Mouse (Mus musculus) megakaryocyte progenitor cell, adult 5-6 weeks (primary cell): ENCODE measurements at regions not wholly inside any gene's neighbourhood (a gene's known extent, or its start where the extent isn't known, plus 50 kb on each side); places are given as distances from the start of the nearest gene placed in this dataset.

ENCODE experiments used
- ATAC-seq: replicated peaks from 2 replicates; pipeline ENCODE4 v1.8.0; 2016; ENCODE audit warnings: mild to moderate bottlenecking, moderate TSS enrichment, inconsistent platforms; ENCODE audit not compliant: poor library complexity

DNA sequence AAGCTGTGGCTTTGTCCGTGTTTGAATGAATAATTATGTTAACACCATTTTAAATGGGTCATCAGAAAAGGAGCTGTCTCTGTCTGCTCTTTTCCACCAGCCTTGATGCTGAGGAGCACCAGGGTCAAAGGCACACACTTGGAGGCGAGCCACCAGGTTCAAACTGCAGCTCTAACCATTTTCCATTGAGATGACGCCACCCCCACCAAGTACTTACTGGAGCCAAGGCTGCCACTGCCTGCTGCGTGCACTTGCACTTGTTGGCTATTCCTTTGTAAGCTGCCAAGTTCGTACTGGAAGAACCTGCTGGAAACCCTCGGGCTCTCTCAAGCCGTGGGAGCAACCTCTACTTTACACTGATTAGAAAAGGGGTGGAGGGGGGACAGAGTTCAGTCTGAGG, 154.5 kb downstream of the H2al1j start:
- ATAC-seq: no peak

DNA sequence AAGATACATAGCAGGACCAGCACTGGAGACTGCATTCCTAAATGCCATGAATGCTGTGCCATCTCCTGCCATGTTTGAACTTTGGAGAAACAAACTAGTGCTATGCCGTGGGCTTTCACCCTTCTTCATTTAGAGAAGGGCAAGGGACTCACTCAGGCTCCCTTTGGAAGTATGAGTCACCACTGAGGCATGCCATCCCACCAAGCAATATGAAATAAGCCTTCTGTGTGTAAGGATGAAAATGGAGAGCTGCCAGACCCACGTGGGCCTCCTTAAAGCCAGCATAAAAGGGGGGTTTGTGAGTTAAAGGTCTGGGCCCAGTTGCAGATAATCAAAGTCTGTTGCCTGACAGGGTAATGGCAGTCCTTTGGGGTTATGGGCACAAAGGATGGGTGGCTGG, 159.0 kb downstream of the H2al1j start:
- ATAC-seq: no peak

DNA sequence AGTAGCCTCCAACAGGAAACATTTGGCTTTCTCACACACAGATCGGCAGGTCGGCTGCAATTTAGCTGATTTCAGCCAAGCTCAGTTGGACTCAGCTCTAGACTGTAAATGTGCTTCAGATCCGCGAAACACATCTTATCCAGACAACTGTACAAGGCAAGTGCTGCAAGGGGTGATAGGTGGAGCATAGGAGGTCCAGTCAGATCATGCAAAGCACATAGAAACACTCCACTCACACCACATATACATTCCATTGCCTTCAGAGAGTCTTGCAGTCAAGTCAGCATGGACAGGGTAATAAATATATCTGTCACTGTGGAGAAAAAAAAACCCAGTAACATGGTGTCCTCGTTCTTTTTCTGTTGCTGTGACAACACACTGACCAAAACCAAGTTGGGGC, 160.3 kb downstream of the H2al1j start:
- no peak for ATAC-seq

DNA sequence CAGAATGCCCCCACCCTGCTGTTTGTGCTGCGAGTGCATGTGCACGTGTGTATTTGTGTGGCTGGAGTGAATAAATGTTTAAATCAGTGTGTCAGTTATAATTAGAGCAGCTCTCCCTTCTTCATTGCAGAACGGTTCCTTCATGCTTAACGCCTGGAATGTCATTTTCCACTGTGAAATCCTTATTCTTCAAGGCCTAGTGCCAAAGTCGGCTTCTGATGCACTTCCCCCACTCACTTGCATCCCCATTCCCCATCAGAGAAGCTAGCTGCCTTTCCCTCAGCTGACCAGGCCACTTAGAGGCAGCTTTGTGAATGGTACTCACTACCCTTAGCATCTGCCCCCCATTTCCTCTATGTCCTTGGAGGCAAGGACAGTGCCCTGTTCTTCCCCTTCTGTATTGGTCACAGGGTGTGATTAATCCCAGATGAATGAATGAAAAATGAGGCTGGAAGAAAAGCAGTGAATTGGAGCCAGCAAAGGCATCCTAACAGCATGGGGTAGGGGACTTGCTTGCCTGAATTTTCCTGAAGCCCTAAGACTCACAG, 162.6 kb downstream of the H2al1j start:
- ATAC-seq: no peak

DNA sequence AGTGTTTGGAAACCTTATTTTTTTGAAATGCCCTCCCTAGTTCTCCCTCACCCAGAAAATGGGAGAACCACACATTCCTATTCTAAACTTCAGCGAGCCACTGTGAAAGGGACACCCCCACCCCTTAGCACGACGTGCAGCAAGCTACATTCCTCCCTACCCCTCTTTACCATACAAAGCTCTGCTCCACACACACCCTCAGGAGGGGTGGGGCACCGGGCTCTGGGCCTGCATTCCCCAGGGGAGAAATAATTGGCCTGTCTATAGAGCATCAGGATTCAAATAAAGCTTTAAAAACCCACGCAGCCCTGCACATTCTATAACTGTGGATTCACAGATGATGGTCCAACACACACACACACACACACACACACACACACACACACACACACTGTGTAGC, 163.6 kb downstream of the H2al1j start:
- ATAC-seq: no peak

DNA sequence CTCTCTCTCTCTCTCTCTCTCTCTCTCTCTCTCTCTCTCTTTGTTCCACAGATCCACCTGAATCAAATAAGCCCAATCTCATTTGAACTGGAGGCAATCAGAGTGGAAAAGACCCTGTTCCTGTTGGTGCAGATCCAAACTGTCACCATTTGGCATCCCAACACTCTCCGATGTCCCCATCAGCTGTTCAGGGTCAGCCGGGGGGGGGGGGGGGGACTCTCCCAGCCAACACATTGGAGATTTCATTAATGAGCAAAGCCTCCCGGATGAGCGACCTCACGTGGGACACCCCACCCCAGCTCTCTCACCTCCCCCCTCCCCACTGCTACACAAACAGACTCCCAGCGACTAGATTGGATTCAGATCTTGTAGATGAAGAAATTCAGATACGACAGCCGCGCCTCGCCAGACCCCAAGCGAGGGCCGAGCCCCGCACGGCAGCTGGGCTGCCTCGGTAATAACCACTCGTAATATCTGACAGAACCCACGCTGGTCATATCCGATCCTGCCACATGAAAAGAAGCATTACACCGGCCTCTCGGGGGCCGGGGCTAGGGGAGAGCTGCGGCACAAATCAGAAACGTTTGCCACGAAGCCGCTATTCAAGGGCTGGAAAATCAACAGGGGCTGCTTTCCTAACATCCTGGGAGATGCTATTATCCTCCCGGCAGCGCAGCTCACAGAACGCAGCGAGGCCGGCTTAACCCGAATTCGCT, 164.2 kb downstream of the H2al1j start:
- ATAC-seq: no peak

DNA sequence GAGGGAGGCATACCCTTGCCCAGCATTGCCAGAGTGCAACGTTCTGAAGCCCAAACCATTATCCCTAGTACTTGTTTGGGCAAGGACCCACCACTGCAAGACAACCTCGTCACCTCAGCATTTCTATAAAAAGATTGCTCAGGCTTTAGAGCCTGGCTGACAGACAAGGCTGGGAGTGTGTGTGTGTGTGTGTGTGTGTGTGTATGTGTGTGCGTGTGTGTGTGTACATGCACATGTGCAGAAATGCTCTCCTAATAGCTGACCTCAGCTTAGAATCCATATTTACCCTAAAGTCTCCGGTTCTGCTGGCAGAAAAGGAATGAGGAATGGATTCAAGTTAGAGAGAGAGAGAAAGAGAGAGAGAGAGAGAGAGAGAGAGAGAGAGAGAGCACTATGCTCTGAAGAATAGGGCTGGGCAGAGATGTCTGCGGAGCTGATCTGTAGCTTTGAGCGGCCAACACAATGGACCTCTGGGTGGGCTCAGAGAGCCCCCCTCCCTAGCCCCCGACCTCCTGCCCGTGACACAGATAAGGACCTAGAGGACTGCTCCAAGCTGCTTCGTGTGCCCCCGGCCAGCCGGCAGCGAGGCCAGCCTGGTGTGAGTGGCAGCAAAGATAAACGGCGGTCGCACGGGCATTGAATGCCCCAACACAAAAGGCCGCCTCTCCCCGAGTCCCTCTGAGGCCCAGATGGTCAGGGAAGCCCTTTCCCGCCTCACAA, 166.1 kb downstream of the H2al1j start:
- ATAC-seq: no peak

DNA sequence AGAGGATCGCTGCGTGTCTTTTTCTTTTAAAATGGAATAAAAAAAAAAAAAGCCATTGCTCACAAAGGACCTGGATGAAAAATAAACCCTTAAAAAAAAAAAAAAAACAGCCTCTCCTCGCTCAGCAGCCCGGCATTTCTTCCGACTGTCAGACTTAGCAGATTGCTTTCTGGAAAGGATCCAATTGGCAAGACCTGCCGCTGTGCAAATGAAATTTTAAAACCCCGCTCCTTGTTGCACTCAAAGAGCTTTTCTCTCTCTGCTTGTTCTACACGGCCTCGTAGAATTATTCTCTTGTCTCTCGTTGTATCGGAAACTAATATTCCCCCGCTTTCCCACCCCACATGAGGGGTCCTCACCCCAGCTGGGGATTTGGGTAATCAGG, 166.6 kb downstream of the H2al1j start:
- ATAC-seq: no peak

DNA sequence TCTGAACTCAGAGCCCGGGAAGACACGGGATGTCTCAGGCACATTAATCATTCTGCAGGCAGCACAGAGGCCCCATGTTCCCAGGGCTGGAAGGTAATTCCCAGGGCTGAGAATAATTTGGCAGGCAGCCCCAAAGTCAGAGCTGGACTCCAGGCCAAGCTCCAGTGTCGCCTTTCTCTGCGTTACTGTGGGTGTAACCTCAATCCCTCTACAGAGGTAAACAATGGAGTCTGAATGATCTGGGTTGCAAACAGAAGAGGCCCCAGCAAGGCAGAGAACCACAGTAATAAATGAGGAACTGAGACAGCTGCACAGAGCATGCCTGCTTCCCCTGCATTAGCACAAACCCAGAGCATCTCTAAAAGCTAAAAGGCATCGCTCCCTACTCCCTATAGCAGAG, 184.8 kb downstream of the H2al1j start:
- ATAC-seq: peak; percentile 48; the same call in 1 of the 2 replicates

DNA sequence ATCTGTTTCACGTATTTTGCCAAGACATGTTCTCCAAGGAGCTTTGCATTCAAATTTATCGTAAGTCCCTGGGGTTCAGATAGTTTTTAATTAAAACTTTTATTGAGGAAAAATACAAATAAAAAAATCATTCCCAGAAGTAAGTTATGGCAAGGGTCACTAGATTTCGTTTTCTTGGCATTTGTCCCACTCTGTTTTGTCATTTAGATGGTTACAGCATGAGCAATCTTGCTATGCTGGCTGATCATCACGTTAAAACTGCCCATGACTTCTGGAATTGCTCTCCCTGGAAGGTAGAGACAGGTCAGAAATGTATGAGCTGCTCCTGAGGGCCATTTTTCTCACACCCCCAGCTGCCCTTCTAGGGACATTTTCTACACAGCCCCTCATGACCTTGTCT, 185.3 kb downstream of the H2al1j start:
- no peak for ATAC-seq

DNA sequence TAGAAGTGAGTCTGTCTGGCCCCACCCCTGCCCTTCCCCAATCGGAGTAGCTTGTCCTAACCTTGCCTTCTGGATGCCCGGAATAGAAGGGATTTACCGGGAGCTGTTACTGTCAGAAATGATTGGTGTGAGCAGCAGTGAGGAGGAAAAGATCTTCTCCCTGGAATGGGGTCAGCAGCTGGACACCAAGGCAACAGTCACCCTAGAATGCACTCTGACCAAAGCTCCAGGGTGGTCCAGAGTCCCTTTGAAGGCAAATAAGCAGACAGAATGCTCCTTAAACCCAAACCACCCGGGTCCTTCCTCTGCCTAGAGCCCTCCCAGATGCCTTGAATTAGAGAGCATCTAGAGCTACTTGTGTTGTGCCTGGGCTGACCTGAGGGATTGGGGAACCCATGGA, 196.2 kb downstream of the H2al1j start:
- ATAC-seq: no peak

DNA sequence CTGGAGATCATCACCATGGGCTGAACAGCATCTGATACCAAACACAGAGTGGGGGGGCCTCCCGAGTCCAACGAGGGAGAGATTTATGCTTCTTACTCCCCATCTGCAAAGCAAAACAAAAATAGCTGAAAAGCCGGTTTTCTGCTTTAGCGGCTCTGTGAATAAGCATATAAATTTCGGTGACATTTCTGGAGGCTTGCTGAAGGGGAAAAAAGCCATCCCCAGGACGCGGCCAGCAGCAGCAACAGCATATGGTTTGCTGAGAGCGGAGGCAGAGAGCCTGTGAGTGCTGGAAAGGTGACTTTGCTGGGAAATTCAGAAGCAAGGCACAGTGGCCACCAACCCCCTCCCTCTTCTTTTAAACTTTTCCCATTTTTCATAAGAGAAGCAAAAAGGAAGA, 197.7 kb downstream of the H2al1j start:
- no peak for ATAC-seq

DNA sequence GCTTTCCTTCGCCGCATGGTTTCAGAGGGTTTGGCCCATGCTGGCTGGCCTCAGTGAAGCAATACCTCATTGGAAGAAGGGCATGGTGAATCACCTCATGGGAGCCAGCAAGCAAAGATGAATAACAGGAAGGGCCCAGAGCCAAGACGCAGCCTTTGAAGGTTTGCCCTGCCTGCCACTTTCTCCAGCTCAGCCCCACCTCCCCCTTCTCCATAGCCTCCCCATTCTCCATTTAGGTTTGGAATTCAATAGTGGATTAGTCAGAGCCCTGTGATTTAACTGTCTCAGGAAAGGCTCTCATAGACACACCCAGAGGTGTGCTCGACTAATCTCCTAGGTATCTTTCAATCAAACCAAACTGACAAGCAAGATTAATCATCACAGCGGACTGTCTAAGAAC, 201.0 kb downstream of the H2al1j start:
- no peak for ATAC-seq

DNA sequence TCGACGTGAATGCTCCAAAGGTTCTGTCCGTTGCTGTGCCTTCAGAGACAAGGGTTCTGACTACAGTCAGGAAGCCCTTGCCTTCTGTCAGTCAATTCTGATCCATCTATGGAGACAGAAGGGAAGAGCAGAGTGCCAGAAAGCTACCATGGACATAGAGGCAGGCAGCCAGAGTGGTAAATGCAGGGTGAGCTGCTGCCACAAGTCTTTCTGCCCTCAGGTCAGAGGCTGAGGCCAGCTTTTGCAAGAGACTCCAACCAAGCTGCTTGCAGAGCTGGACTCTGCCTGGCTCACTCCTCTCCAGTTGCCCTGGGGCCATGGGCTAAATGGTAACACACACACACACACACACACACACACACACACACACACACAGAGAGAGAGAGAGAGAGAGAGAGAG, 201.6 kb downstream of the H2al1j start:
- no peak for ATAC-seq

DNA sequence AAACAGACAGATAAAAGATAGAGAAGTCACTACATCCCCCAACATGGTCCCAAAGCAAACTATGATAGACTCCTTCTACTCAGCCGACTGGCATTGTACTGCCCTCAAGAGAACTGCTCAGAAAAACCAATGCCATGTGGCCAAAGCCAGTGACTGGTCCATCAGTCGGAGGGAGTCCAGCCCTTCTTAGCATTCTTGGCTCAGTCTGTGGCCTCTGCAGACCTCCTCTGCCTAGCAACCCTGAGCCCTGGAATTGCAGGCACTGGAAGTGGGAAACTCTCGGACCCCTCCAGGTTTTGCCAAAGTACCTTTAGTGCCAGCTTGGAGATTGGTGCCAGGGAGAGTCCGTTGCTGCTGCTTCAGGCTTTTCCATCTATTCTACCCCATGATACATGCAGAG, 205.2 kb downstream of the H2al1j start:
- no peak for ATAC-seq

DNA sequence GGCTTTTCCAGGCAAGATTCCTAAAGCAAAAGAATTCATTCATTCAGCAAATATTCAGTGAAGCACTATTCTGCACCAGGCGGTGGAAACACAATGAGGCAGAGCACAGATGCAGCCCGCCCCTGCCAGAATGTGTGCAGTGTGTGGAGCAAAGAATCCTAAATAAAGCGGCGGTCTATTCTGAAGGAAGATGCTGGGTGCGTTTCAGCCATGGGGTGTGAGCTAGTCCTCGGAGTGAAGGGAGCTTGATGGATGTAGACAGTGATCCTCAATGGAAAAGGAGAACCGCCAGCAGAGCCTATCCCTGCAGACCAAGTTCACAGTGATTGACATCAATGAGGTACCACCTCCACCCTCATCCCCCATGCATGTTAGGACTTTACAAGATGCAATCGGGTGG, 206.2 kb downstream of the H2al1j start:
- ATAC-seq: no peak

DNA sequence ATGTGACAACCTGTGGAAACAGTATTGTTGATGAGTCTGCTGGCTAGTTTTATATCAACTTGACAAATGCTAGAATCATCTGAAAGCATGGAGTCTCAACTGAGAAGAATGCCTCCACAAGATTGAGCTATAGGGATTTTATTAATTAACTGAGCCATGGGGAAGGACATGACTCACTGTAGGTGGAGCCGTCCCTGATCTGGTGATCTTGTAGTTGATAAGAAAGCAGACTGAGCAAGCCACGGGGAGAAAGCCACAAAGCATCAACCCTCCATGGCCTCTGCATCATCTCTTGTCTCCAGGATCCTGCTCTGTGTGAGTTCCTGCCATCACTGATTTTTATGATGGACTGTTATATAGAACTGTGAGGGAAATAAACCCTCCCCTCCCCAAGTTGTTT, 213.4 kb downstream of the H2al1j start:
- no peak for ATAC-seq

DNA sequence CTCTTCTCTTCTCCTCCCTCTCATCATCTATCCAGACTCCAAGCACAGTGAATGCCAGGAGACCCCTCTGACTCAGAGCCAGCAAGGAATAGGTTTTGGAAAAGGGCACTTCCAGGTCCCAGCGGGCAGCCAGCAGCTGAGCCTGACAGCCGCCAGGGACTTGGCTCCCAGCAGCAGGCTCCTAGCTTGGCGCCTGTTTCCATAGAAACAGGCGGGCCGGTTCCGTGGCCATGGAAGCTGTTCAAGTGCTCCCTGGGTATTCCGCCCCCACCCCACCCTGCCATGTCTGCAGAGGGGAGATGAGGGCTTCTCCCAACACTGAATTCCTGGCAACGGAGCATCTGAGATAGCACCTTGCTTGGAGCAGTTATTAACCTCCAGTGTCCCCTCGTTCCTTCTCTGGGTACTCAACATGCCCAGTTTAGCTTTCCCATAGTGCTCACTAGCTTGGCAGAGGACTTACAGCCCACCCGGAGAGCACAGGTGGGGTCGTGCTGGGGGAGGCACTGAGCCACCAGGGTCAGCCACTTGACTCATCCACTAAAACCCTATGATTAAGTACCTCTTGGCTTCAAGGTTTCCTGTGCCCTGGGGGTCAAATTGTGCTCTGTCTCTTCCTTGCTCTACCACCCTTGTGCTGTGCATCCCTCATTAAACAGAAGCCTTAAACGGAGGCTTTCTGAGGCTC, 222.7 kb downstream of the H2al1j start:
- no peak for ATAC-seq

DNA sequence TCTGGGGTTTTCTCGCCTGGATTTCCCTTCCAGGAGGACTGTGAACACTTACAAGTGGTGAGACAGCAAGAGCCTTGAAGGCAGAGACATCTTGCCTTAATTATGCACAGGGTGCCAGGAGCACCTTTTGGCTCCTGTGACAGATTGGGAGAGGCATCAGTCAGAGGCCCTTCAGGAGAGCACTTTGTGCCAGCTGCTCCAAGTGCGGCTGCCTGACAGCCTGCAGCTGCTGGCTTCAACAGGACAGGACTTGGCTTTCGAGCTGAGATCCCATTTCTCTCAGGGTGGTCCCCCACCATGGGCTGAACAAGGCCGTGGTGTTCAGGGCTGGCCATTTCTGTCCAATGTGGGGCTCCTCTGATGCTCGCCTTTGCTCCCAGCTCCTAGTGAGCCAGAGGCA, 224.6 kb downstream of the H2al1j start:
- no peak for ATAC-seq

DNA sequence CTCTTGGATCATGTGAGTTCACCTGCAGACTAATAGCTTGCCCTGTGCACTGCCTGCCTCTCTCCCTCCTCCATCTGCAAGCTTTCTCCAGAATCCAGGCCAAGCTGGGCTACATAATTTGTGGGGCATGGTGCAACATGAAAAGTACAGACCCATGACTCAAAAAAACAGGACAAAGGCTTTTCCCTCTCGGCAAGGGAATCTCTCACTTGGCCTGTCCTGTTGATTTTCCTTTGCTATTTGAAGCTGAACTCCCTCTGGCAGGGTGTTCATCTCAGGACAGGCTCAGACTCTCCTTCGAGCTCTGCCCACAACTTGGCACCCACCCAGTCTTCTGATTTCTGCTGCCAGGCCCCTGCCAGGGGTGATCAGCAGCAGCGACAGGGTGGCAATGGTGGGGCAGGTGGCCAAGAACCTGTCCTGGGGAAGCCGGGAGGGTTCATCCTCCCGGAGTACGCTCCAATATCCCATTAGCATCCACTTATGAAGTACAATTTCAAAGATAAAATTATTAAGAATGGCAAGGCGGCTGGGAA, 227.5 kb downstream of the H2al1j start:
- ATAC-seq: no peak

DNA sequence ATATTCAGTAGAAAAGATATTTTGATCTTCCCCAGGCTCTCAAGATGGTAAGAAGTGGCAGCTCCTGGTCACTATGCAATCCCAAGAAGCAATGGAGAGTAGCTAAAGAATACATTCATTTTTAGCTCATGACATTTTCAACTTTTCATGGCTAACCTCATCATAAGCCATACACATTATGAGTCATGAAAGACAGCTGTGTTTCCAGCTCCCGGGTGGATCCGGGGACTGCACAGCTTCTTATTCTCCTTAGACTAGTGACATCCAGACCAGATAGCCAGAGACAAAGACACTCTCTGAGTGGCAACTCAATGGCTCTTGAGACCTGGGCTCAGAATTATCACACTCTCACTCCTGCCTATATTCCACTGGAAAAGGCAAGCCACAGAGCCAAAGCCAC, 230.6 kb downstream of the H2al1j start:
- no peak for ATAC-seq
